Mouse (Mus musculus) C2C12 (cell line): ENCODE measurements around the gene Slc26a10.

ENCODE experiments used
- CEBPB ChIP-seq: IDR thresholded peaks from one replicate; pipeline ENCODE4 v1.6.1; 2011; ENCODE audit warnings: low read depth, mild to moderate bottlenecking, control low read depth, moderate library complexity
- CTCF ChIP-seq: IDR thresholded peaks from one replicate; pipeline ENCODE4 v1.5.1; 2011; ENCODE audit not compliant: control insufficient read depth, insufficient read depth, insufficient read length
- FOSL1 ChIP-seq: IDR thresholded peaks from one replicate; pipeline ENCODE4 v1.8.0; 2011; ENCODE audit warnings: mild to moderate bottlenecking, low read length; ENCODE audit not compliant: poor library complexity, insufficient read depth, severe bottlenecking
- MAX ChIP-seq: IDR thresholded peaks from one replicate; pipeline ENCODE4 v1.6.1; 2011; ENCODE audit warnings: mild to moderate bottlenecking, control low read depth

GRCm38 (mm10) chr10:127205373-127205772, 24.9 kb upstream of the Slc26a10 start:
- TF ChIP-seq MAX (no peak), CTCF (no peak), CEBPB (no peak), FOSL1 (no peak)
